Mouse (Mus musculus) liver, embryonic 14.5 days (tissue): ENCODE results near the gene Rpl15. TPM values are rescaled to one million over a fixed set of nuclear protein-coding genes. Genes with fewer than 3 reads are reported as not detected.
"Not testable (repeated sequence)": the region's sequence is repeated elsewhere in the genome, so short reads cannot be mapped to it uniquely, and the experiment has no call there.

Experiments
- ATAC-seq: fragments of 200-750 bp; cut with Nextera tagmentation; 2 replicates; pipeline ENCODE4 v1.8.0; 2017; ENCODE audit warnings: moderate number of reproducible peaks, mild to moderate bottlenecking, moderate library complexity; ENCODE audit not compliant: insufficient read depth
- DNase-seq, 3 experiments: peaks; one replicate each; pipeline ENCODE4 v3.0.0-alpha.2; 2012 to 2013; ENCODE audit warnings: low read depth in 3 of 3, low spot score in 3 of 3
- H3K27ac ChIP-seq: fragments of 300-500 bp; sonication (generic); 2 replicates; pipeline ENCODE4 v1.5.1; 2014; ENCODE audit warnings: moderate library complexity, mild to moderate bottlenecking, control low read depth, inconsistent platforms
- H3K27me3 ChIP-seq: fragments of 300-500 bp; sonication (generic); 2 replicates; pipeline ENCODE4 v1.6.1; 2014; ENCODE audit warnings: mild to moderate bottlenecking, low read length, moderate library complexity; ENCODE audit not compliant: control insufficient read depth, insufficient read depth
- H3K36me3 ChIP-seq: fragments of 300-500 bp; sonication (generic); replicated peaks from 2 replicates; pipeline ENCODE4 v1.6.1; 2014; ENCODE audit warnings: low read depth; ENCODE audit not compliant: control insufficient read depth, insufficient read depth
- H3K4me1 ChIP-seq, 2 experiments: fragments of 200-500 bp in 1 of 2; fragments of 300-500 bp in 1 of 2; sonication (generic) in 1 of 2; replicated peaks; 2 replicates each; pipeline ENCODE4 v1.6.1; 2012 to 2014; ENCODE audit warnings: antibody characterized with exemption in 1 of 2, inconsistent platforms in 1 of 2, low read length in 1 of 2; ENCODE audit not compliant: control insufficient read depth in 2 of 2, insufficient read depth in 2 of 2
- H3K4me2 ChIP-seq: fragments of 300-500 bp; sonication (generic); 2 replicates; pipeline ENCODE4 v1.6.1; 2014; ENCODE audit warnings: low read depth, mild to moderate bottlenecking, control low read depth, moderate library complexity
- H3K4me3 ChIP-seq, 2 experiments: fragments of 200-500 bp in 1 of 2; fragments of 300-500 bp in 1 of 2; sonication (generic) in 1 of 2; 2 replicates each; pipeline ENCODE4 v1.5.1; 2012 to 2014; ENCODE audit warnings: low read depth in 2 of 2, low read length in 2 of 2, mild to moderate bottlenecking in 2 of 2, control low read depth in 1 of 2, inconsistent platforms in 1 of 2, moderate library complexity in 1 of 2; ENCODE audit not compliant: insufficient read depth in 1 of 2
- H3K9ac ChIP-seq: fragments of 300-500 bp; sonication (generic); replicated peaks from 2 replicates; pipeline ENCODE4 v1.6.1; 2014; ENCODE audit warnings: mild to moderate bottlenecking, control low read depth, moderate library complexity
- H3K9me3 ChIP-seq: fragments of 300-500 bp; sonication (generic); 2 replicates; pipeline ENCODE4 v1.6.1; 2016; ENCODE audit warnings: low read length, mixed read lengths; ENCODE audit not compliant: control insufficient read depth
- CTCF ChIP-seq: IDR thresholded peaks from 2 replicates; pipeline ENCODE4 v1.5.1; 2016; ENCODE audit warnings: antibody characterized with exemption, low read depth, control low read depth
- EP300 ChIP-seq: IDR thresholded peaks from 2 replicates; pipeline ENCODE4 v1.6.1; 2016; ENCODE audit warnings: antibody characterized with exemption, low read depth
- WGBS: fragments of 180-500 bp; shearing (Covaris S2); extraction: QIAGEN DNeasy Blood & Tissue Kit; methylation state at CpG from one replicate; pipeline ENCODE4 v1.1.7; 2014; ENCODE audit not compliant: insufficient replicate concordance; 5-methylcytosine and 5-hydroxymethylcytosine counted together
- polyA plus RNA-seq, 2 experiments: library from polyadenylated mRNA; depleted of rRNA in 1 of 2; stranded (reverse) in 1 of 2; unstranded in 1 of 2; fragments of >200 nt; fragmentation: Nextera tagmentation in 1 of 2; extraction: Ambion mirVana in 1 of 2; gene quantifications; 2 replicates each; pipeline versions ENCODE4 v1.2.1 to v1.2.3; 2012 to 2014

Rpl15 gene
- polyA plus RNA-seq, 2 experiments, result 390 to 626 TPM

GRCm38 (mm10) chr14:18233981-18234960, 36.9 kb downstream of the Rpl15 start:
- 35% methylated on average over 5 of the region's 5 CpGs for WGBS
- H3K27ac ChIP-seq, result no peak overlapping the region
- peaks cover 0 to 8% of the 10 kb centered on the region in 2 experiments; a peak in 3 of 4 replicates for H3K4me1 ChIP-seq
- ATAC-seq (no peak), DNase-seq (no peak)
- TF ChIP-seq CTCF (no peak), EP300 (no peak)
- H3K4me2 ChIP-seq, result no peak overlapping the region
- H3K9ac ChIP-seq, result no peak overlapping the region
- no peaks in the 10 kb centered on the region for H3K9me3 ChIP-seq
- no peaks in the 10 kb centered on the region for H3K27me3 ChIP-seq
- H3K36me3 ChIP-seq, result no peaks in the 10 kb centered on the region
- no peak overlapping the region for H3K4me3 ChIP-seq

- WGBS, result 60% methylated on average over 2 of the region's 2 CpGs
- no peak for ATAC-seq
Observed at GRCm38 (mm10) chr14:18233076-18233475, 38.1 kb downstream of the Rpl15 start.

GRCm38 (mm10) chr14:18231866-18232265, 39.3 kb downstream of the Rpl15 start:
- H3K36me3 ChIP-seq, H3K27ac ChIP-seq, H3K4me1 ChIP-seq, H3K4me3 ChIP-seq, H3K9me3 ChIP-seq, DNase-seq, H3K27me3 ChIP-seq, H3K9ac ChIP-seq, H3K4me2 ChIP-seq, ATAC-seq: not testable (repeated sequence)
- WGBS, result 76% methylated on average over 8 of the region's 8 CpGs

More at GRCm38 (mm10) chr14:18233076-18233475, 38.1 kb downstream of the Rpl15 start:
- Histone ChIP-seq H3K36me3 (no peaks in the 10 kb centered on the region), H3K4me1 (peaks cover 0 to 8% of the 10 kb centered on the region in 2 experiments; a peak in 2 of 4 replicates), H3K9ac (no peak overlapping the region), H3K9me3 (no peaks in the 10 kb centered on the region), H3K4me3 (no peak overlapping the region), H3K27ac (no peak overlapping the region), H3K27me3 (no peaks in the 10 kb centered on the region), H3K4me2 (no peak overlapping the region)
- TF ChIP-seq EP300 (no peak), CTCF (no peak)
- DNase-seq, result no peak

GRCm38 (mm10) chr14:18229751-18230150, 41.4 kb downstream of the Rpl15 start:
- ATAC-seq, result not testable (repeated sequence)

GRCm38 (mm10) chr14:18226181-18226580, 45.0 kb downstream of the Rpl15 start:
- H3K4me3 ChIP-seq, ATAC-seq, H3K27ac ChIP-seq, H3K4me2 ChIP-seq, H3K9ac ChIP-seq, H3K4me1 ChIP-seq, DNase-seq, H3K9me3 ChIP-seq, H3K36me3 ChIP-seq, H3K27me3 ChIP-seq: not testable (repeated sequence)
- whole genome bisulfite sequencing, result 78% methylated on average over 11 of the region's 11 CpGs

More at GRCm38 (mm10) chr14:18229751-18230150, 41.4 kb downstream of the Rpl15 start:
- not testable (repeated sequence) for DNase-seq, H3K27me3 ChIP-seq, H3K9me3 ChIP-seq, H3K36me3 ChIP-seq, H3K4me3 ChIP-seq, H3K9ac ChIP-seq, H3K27ac ChIP-seq, H3K4me2 ChIP-seq, H3K4me1 ChIP-seq
- 72% methylated on average over 10 of the region's 10 CpGs for WGBS

- not testable (repeated sequence) for H3K4me2 ChIP-seq, H3K4me3 ChIP-seq, H3K9me3 ChIP-seq, ATAC-seq, H3K27ac ChIP-seq, DNase-seq, H3K9ac ChIP-seq, H3K36me3 ChIP-seq, H3K27me3 ChIP-seq, H3K4me1 ChIP-seq
- WGBS, result 79% methylated on average over 11 of the region's 11 CpGs
Observed at GRCm38 (mm10) chr14:18225431-18225830, 45.8 kb downstream of the Rpl15 start.
